Mouse (Mus musculus) liver, postnatal 0 days (tissue): ENCODE data around the gene Zcchc8. TPM values are rescaled to one million over a fixed set of nuclear protein-coding genes. Genes with fewer than 3 reads are reported as not detected.
"Not testable (repeated sequence)": the region's sequence is repeated elsewhere in the genome, so short reads cannot be mapped to it uniquely, and the experiment has no call there.

Experiments used
- ATAC-seq: fragments of 200-750 bp; cut with Nextera tagmentation; 2 replicates; pipeline ENCODE4 v1.8.0; 2017; ENCODE audit warnings: mild to moderate bottlenecking, moderate library complexity
- DNase-seq: peaks from one replicate; pipeline ENCODE4 v3.0.0-alpha.2; 2016
- H3K27ac ChIP-seq: fragments of 300-500 bp; sonication (generic); 2 replicates; pipeline ENCODE4 v1.5.1; 2014; ENCODE audit warnings: antibody characterized with exemption, moderate library complexity, mild to moderate bottlenecking, low read depth
- H3K27me3 ChIP-seq: fragments of 300-500 bp; sonication (generic); 2 replicates; pipeline ENCODE4 v1.6.1; 2014; ENCODE audit warnings: low read length, control low read depth, mixed read lengths; ENCODE audit not compliant: insufficient read depth
- H3K36me3 ChIP-seq: fragments of 300-500 bp; sonication (generic); replicated peaks from 2 replicates; pipeline ENCODE4 v1.6.1; 2014; ENCODE audit warnings: mild to moderate bottlenecking, control low read depth, low read length, moderate library complexity, mixed read lengths; ENCODE audit not compliant: insufficient read depth
- H3K4me1 ChIP-seq: fragments of 300-500 bp; sonication (generic); 2 replicates; pipeline ENCODE4 v1.6.1; 2014; ENCODE audit warnings: antibody characterized with exemption, mild to moderate bottlenecking, control low read depth; ENCODE audit not compliant: insufficient read depth
- H3K4me2 ChIP-seq: fragments of 300-500 bp; sonication (generic); 2 replicates; pipeline ENCODE4 v1.6.1; 2014; ENCODE audit warnings: low read depth, mild to moderate bottlenecking, low read length, moderate library complexity, mixed read lengths
- H3K4me3 ChIP-seq: fragments of 300-500 bp; sonication (generic); 2 replicates; pipeline ENCODE4 v1.5.1; 2014; ENCODE audit warnings: low read depth, low read length
- H3K9ac ChIP-seq: fragments of 300-500 bp; sonication (generic); replicated peaks from 2 replicates; pipeline ENCODE4 v1.6.1; 2014; ENCODE audit warnings: mild to moderate bottlenecking, moderate library complexity
- H3K9me3 ChIP-seq: fragments of 300-500 bp; sonication (generic); 2 replicates; pipeline ENCODE4 v1.6.1; 2016; ENCODE audit warnings: mild to moderate bottlenecking, control low read depth, low read length, mixed read lengths
- CTCF ChIP-seq: sonication (generic); IDR thresholded peaks from 2 replicates; pipeline ENCODE4 v1.5.1; 2016; ENCODE audit warnings: antibody characterized with exemption, low read depth
- EP300 ChIP-seq: IDR thresholded peaks from 2 replicates; pipeline ENCODE4 v1.6.1; 2016; ENCODE audit warnings: antibody characterized with exemption, low read depth, mild to moderate bottlenecking
- WGBS: fragments of 180-500 bp; shearing (Covaris S2); extraction: QIAGEN DNeasy Blood & Tissue Kit; methylation state at CpG from one replicate; pipeline ENCODE4 v1.1.7; 2014; ENCODE audit not compliant: insufficient replicate concordance; 5-methylcytosine and 5-hydroxymethylcytosine counted together
- polyA plus RNA-seq: library from polyadenylated mRNA; unstranded; fragments of >200 nt; fragmentation: Nextera tagmentation; extraction: Ambion mirVana; gene quantifications from 2 replicates; pipeline ENCODE4 v1.2.1, GENCODE M21; 2015

Gene Zcchc8
- polyA plus RNA-seq, 1 experiment from 2014 or later, result 23.7 TPM

GRCm38 (mm10) chr5:123747604-123748003 lies 26.7 kb upstream of the Zcchc8 start:
- no peaks in the 10 kb centered on the region for H3K27me3 ChIP-seq
- no peak overlapping the region for H3K27ac ChIP-seq
- H3K9me3 ChIP-seq, result no peaks in the 10 kb centered on the region
- 21% methylated on average over 7 of the region's 7 CpGs for WGBS
- peak overlapping the region; percentile 86 for H3K4me2 ChIP-seq
- no peak for ATAC-seq
- H3K4me3 ChIP-seq, result peak overlapping the region; percentile 79
- no peak for TF ChIP-seq CTCF
- no peak for TF ChIP-seq EP300
- DNase-seq, result no peak
- peaks cover 30% of the 10 kb centered on the region for H3K36me3 ChIP-seq
- peak overlapping the region; percentile 93 for H3K9ac ChIP-seq
- peaks cover 16% of the 10 kb centered on the region for H3K4me1 ChIP-seq

GRCm38 (mm10) chr5:123746253-123746652 lies 25.4 kb upstream of the Zcchc8 start:
- H3K9ac ChIP-seq, result peak overlapping the region; percentile 93
- H3K4me2 ChIP-seq, result peak overlapping the region; percentile 86
- H3K4me3 ChIP-seq, result peak overlapping the region; percentile 79
- TF ChIP-seq EP300, result peak; percentile 16; the same call in 1 of the 2 replicates
- no peak for TF ChIP-seq CTCF
- H3K27me3 ChIP-seq, result no peaks in the 10 kb centered on the region
- peaks cover 16% of the 10 kb centered on the region for H3K4me1 ChIP-seq
- no peaks in the 10 kb centered on the region for H3K9me3 ChIP-seq
- ATAC-seq (no peak), DNase-seq (no peak)
- no peak overlapping the region for H3K27ac ChIP-seq
- H3K36me3 ChIP-seq, result peaks cover 42% of the 10 kb centered on the region

GRCm38 (mm10) chr5:123744358-123744757 lies 23.5 kb upstream of the Zcchc8 start:
- Histone ChIP-seq H3K4me2 (no peak overlapping the region), H3K27ac (no peak overlapping the region), H3K4me3 (no peak overlapping the region), H3K9ac (no peak overlapping the region), H3K27me3 (no peaks in the 10 kb centered on the region), H3K9me3 (no peaks in the 10 kb centered on the region), H3K4me1 (peaks cover 16% of the 10 kb centered on the region), H3K36me3 (peaks cover 54% of the 10 kb centered on the region)
- DNase-seq (no peak), ATAC-seq (no peak)
- TF ChIP-seq CTCF (no peak), EP300 (no peak)
- 90% methylated on average over 2 of the region's 2 CpGs for WGBS

- 90% methylated on average over 2 of the region's 2 CpGs for WGBS
- ATAC-seq, result no peak
- TF ChIP-seq CTCF (no peak), EP300 (no peak)
These were observed 10.1 kb upstream of the Zcchc8 start for GRCm38 (mm10) chr5:123730981-123731380.

GRCm38 (mm10) chr5:123723816-123724215 lies 2.9 kb upstream of the Zcchc8 start:
- H3K27me3 ChIP-seq, ATAC-seq, H3K4me2 ChIP-seq, H3K9ac ChIP-seq, H3K27ac ChIP-seq, H3K4me1 ChIP-seq, H3K4me3 ChIP-seq, DNase-seq, H3K9me3 ChIP-seq: not testable (repeated sequence)
- peaks cover 15% of the 10 kb centered on the region for H3K36me3 ChIP-seq
- WGBS, result 81% methylated on average over 7 of the region's 7 CpGs

More at GRCm38 (mm10) chr5:123730981-123731380, 10.1 kb upstream of the Zcchc8 start:
- DNase-seq, result no peak
- Histone ChIP-seq H3K36me3 (peaks cover 80% of the 10 kb centered on the region), H3K9ac (no peak overlapping the region), H3K27me3 (no peaks in the 10 kb centered on the region), H3K27ac (no peak overlapping the region), H3K9me3 (no peaks in the 10 kb centered on the region), H3K4me1 (no peaks in the 10 kb centered on the region), H3K4me2 (no peak overlapping the region), H3K4me3 (no peak overlapping the region)

- Histone ChIP-seq H3K4me2 (no peak overlapping the region), H3K9ac (no peak overlapping the region), H3K4me1 (peaks cover 6% of the 10 kb centered on the region), H3K36me3 (peaks cover 72% of the 10 kb centered on the region), H3K27ac (peak overlapping the region; percentile 66), H3K9me3 (no peaks in the 10 kb centered on the region), H3K4me3 (no peak overlapping the region), H3K27me3 (no peaks in the 10 kb centered on the region)
- no peak for TF ChIP-seq EP300
- no peak for TF ChIP-seq CTCF
- no peak for DNase-seq
- no peak for ATAC-seq
- 55% methylated on average over 4 of the region's 4 CpGs for WGBS
These were observed 6.3 kb downstream of the Zcchc8 start for GRCm38 (mm10) chr5:123714622-123715021.

- Histone ChIP-seq H3K27me3 (no peaks in the 10 kb centered on the region), H3K9ac (no peak overlapping the region), H3K36me3 (peaks cover 80% of the 10 kb centered on the region), H3K9me3 (no peaks in the 10 kb centered on the region), H3K27ac (peak overlapping the region; percentile 66), H3K4me3 (no peak overlapping the region), H3K4me2 (0 out of 2 replicates have a peak overlapping the region, but pooled peaks have one; percentile 14), H3K4me1 (peaks cover 4% of the 10 kb centered on the region)
- ATAC-seq (peak; percentile 55; the same call in 1 of the 2 replicates), DNase-seq (no peak)
- 79% methylated on average over 6 of the region's 6 CpGs for WGBS
- TF ChIP-seq CTCF, result no peak
- no peak for TF ChIP-seq EP300
These were observed 7.1 kb downstream of the Zcchc8 start for GRCm38 (mm10) chr5:123713782-123714181.
